Mouse (Mus musculus): ENCODE measurements around the gene Mgmt.

The Mgmt gene

DNA sequence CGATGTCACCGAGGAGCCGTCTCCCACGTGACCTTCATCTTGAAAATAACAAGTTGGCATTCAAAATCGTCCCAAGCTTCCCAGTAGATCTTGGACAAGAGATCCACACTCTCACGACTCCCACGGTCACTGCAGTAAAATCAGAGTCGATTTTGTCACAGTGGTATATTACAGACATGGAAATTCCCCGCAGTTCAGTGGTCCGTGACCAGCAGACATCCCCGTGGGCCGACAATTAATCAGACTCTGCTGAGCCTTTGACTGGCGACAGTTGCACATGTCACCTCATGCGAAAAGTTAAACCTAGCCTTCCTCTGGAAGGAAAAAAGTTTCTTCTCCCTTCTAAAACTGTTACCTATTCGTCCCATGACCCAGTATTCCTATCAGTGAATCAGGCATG lies 106.8 kb downstream of the Mgmt start:
- DNase-seq (ENCODE audit: low read depth) = no peak

GRCm38 (mm10) chr7:137001783-137002182 lies 107.4 kb downstream of the Mgmt start:
- no peak for DNase-seq (ENCODE audit: low read depth)

DNA sequence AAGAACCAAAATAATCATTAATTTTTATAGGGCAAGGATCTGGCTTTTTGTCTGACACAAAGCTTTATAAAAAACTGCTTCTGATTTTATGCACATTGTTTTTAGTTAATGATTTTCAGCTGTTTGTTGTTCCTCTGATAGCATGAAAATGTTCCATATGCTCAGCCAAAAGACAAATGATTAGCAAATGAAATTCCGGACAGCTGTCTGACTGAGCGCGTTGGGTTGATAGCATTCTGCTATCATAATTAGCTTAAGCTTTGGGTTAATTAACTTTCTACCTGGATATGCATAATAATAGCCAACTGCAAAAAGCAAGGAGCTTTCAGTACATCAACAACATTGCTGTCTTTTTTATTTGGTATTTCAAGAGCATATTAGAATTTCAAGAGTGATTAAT lies 108.0 kb downstream of the Mgmt start:
- DNase-seq (ENCODE audit: low read depth) = no peak

DNA sequence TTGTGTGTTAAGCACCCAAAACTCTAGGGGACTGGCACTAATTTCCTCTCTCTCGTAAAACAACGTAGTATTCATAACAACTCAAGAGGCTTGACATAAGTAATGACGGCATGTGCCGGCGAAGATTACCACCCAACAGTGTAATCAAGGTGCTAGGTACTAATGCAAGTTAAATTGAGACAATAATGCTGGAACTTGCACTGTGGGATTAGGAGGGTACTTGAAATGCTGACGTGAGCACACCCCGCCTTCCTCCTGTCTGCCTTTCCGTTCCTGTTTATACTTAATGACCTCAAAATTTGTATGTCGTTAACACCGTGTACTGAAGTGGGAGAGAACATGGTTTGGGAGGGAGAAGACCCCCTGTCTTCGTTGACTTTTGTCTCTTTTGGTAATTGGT lies 110.9 kb downstream of the Mgmt start:
- no peak for DNase-seq (ENCODE audit: low read depth)

- DNase-seq (ENCODE audit: low read depth) = no peak
Observed at GRCm38 (mm10) chr7:137008321-137008720, 113.9 kb downstream of the Mgmt start.

DNA sequence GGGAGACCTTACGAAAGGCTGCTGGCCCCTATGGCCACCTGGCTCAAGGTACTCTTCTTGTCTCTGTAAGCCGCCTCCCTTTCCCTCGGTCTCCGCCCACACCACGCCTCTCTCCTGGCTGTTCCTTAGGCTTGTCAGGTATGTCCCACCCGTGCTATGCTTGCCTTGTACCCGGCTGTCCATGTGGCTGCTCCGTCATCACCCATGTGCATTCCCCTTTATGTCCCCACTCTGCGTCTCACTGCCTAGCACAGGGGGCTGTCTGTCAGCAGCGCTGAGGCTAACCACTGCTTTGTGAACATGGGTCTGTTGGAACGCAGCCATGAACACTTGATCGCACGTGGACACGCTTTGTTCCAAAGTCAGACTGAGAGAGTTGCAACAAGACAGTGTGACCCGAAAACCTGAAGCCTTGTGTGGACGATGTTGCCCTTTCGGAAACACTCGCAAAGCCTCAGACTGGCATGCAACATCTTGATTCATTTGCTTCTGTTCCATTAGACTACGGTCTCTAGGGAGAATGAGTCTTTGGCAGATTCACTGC lies 115.4 kb downstream of the Mgmt start:
- no peak for DNase-seq (ENCODE audit: low read depth)

- DNase-seq (ENCODE audit: low read depth) = no peak
Observed at GRCm38 (mm10) chr7:137010451-137010850, 116.0 kb downstream of the Mgmt start.

DNA sequence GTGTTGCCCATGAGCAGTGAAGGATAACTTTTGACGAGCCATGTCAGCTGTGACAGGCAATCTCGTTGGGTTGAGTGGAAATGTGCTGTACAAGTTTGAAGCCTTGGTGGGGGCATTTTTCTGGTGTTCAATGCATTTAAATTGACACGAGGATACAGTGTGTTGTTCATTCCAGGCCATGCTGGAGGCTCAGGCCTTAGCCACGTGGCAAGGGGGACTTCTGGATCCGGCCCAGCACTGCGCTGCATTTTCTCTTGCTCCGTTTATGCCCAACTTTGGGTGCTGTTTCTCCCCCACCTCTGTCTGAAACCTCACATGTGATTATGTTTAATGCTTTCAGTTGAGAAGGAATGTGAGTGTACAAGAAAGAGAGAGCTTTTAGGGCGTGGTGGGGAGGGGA lies 118.3 kb downstream of the Mgmt start:
- DNase-seq (ENCODE audit: low read depth) = no peak

DNA sequence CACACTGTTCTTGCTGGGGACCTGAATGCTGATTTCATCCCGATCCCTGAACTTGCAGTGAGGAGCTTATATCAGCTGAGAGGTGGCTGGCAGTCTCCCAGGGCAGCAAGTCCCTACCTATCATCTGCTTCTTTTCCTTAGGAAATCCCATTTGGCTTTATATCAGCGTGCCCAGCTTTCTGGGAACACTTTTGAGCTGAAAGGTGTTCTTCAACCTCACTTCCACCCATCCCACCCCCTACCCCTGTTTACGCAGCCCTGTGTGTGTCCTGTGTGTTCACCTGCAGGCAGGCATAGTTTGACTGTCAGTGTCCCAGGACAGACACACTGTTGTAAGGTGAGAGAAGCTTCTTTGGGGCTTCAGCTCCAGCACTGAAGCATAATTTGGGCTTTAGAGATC lies 119.0 kb downstream of the Mgmt start:
- no peak for DNase-seq (ENCODE audit: low read depth)

DNA sequence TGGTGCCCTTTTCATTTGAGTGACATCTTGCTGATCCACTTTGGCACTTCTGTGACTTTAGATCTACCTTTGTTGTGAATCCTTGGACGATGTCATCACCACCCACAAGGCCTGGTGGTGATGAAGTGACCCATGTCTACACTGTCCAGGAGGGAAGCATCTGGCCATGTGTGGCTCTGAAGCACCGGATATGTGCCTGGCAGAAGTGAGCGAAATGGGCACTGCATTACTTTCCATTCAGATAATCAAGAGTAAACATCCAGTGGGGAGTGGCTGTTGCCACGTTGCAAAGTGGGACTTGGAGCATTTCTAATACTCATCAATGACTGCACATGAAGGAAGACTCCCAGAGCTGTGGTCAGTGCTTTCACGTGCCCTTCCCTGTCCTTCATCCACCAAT lies 124.2 kb downstream of the Mgmt start:
- no peak for DNase-seq (ENCODE audit: low read depth)

DNA sequence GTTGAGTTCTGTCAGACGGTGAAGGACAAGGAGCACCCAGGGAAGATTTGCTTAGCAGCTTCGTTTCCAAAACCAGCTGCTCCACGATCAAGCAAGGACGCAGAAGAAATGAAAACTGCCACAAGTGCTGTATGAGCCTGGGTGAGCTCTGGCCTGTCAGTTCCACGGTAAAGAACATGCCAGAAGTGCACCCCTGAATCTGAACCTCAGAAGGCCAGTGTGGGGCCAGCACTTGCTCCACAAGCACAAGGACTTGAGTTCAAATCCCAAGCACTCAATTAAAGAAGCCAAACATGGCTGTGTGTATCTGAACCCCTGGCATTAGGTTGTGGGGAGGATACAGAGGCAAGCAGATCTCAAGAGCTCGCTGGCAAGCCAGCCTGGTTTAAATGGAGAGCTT lies 125.8 kb downstream of the Mgmt start:
- no peak for DNase-seq (ENCODE audit: low read depth)

DNA sequence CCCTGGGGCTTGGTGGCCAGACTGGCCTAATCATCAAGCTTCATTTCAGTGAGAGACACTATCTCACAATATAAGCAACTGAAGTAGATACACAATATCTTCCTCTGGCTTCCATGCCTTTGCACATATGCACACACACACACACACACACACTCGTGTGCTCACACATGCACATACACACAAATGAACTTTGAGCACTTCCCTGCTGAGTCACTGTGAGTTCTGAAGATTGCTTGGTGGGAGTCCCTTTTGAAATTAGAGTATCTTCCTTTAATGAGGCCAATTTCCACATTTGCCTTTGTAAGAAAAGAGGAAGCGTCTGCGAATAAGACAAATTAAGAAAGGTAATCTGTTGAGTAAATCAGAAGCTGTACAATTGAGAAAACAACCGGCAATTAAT lies 136.4 kb downstream of the Mgmt start:
- no peak for DNase-seq (ENCODE audit: low read depth)

- DNase-seq (ENCODE audit: low read depth) = no peak
Observed at GRCm38 (mm10) chr7:137033177-137033576, 138.8 kb downstream of the Mgmt start.

DNA sequence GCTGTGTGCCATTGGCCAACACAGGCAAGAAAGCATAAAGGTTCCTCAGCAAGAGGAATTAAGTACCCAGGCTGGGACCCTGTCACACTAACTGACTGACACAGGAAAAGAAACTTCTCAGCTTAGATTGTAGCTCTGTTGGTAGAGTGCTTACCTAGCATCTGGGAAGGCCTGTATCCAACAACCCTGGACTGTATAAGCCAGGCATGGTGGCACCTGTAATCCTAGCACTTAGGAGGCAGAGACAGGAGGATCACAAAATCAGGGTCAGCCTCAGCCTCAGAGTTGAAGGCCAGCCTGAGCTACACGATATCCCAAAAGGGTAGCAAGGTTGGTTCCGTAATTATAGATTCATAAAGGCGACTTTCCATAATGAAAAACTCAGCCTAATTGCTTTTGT lies 140.6 kb downstream of the Mgmt start:
- no peak for DNase-seq (ENCODE audit: low read depth)

GRCm38 (mm10) chr7:137035916-137036315 lies 141.5 kb downstream of the Mgmt start:
- DNase-seq (ENCODE audit: low read depth) = no peak

GRCm38 (mm10) chr7:137037471-137037870 lies 143.1 kb downstream of the Mgmt start:
- DNase-seq (ENCODE audit: low read depth) = no peak

- no peak for DNase-seq (ENCODE audit: low read depth)
Observed at GRCm38 (mm10) chr7:137037872-137038271, 143.5 kb downstream of the Mgmt start.

DNA sequence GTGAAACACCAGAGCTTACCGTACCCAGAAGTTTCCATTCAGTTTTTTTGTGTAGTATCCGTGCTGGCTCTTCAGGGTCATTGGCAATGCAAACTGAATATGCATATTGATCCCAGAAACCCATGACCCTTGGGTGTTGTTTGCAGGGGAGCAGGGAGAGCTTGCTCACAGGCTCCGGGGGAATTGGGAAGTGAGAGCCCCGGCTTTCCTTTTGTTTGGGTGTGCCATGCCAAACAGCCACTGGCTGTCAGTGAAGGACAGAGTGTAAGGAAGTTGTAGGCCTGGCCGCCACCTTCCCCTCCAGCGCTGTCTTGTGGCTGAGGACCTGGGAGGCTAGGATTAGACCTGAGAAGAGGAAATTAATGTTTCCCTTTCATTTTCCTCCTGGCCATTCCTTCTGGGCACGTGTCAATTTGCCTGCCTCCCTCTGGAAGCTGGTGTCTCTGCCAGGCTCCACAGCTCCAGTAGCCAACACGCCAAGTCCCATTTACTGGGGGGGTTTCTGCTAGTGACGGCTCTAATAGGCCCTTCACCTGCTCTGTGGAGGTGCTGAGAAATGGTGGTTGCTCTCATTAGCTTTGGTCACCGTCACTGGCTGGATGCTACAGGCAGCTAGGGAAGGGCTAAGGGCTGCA lies 144.0 kb downstream of the Mgmt start:
- DNase-seq (ENCODE audit: low read depth) = no peak

DNA sequence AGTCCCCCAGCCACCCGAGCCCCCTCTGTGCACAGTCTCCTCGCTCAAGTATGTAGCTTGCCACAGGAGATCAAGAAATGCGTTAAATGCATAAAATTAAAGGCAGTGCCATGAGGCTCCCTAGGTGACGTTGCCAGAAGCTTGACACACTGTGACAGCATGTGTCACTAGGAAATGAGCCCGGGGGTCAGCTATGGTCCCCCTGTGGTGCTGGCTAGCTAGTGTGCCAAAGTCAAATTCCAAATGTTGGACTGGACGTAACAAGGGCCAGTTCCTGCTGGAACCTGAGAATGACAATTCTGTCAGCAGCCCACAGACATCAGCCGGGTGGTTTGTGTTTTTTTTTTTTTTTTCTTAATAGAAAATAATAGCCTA lies 144.5 kb downstream of the Mgmt start:
- DNase-seq (ENCODE audit: low read depth) = no peak

DNA sequence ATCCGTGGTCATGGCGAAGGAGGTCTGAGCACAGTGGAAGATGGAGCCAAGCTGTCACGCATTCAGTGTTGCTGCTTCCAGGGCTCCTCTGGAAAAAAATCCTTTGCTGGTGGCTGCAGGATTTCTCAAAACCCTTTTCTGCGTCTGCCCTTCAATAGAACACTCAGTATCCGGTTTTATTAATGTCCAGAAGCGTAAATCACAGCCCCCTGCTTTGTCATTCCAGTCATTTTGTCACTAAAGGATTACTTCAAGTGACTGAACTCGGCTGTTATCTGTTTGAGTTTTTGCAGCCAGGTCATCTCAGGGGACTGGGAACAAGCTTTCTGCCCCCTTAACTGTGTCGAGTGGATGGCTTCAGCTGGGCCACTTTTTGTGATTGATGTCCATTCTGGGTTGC lies 146.2 kb downstream of the Mgmt start:
- no peak for DNase-seq (ENCODE audit: low read depth)

DNA sequence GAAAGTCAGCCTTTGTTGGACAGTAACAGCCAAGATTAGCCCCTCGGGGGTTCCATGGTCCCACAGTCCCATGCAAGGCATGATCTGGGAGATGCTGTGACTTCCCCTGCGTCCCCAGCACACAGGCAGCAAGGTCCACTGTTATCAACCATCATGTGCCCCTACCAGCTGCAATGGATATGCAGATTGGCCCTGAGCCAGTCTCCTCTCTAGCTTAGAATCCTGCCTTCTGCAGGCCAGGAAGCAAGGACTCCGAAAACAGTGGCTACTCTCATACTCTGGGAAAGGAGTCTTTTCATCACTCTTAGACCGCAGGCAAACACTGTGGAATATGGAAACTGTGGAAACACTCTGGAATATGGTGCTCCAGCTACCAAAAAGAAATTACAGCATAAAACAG lies 152.5 kb downstream of the Mgmt start:
- DNase-seq (ENCODE audit: low read depth) = no peak

GRCm38 (mm10) chr7:137048086-137048922 lies 153.9 kb downstream of the Mgmt start:
- no peak for DNase-seq (ENCODE audit: low read depth)

- no peak for DNase-seq (ENCODE audit: low read depth)
Observed at GRCm38 (mm10) chr7:137054343-137054742, 159.9 kb downstream of the Mgmt start.

GRCm38 (mm10) chr7:137056126-137056525 lies 161.7 kb downstream of the Mgmt start:
- no peak for DNase-seq (ENCODE audit: low read depth)

Measured in c-Kit-positive CD71-positive TER-119-negative erythroid progenitor cells, embryonic 14.5 days (primary cell).